Mouse (Mus musculus): Measurements from ENCODE around the gene Mroh2a. TPM values are rescaled to one million over a fixed set of nuclear protein-coding genes. Genes with fewer than 3 reads are reported as not detected.

The Mroh2a gene
- polyA plus RNA-seq, 2 experiments, result under 0.01 to 0.38 TPM

- H3K4me2 ChIP-seq (ENCODE audit: low read depth), result no peak within 1 kb of the TSS
- no peaks in the 10 kb centered on the region for H3K36me3 ChIP-seq (replicated peaks; ENCODE audit: control insufficient read depth, insufficient read depth, low read depth)
- no peak within 1 kb of the TSS for H3K4me3 ChIP-seq (ENCODE audit: insufficient read depth in 1 of 2, low read depth in 2 of 2, low read length in 2 of 2)
- TF ChIP-seq EP300 (IDR thresholded peaks at IDR 0.05; ENCODE audit: low read depth) (no peak), CTCF (IDR thresholded peaks at IDR 0.05; ENCODE audit: low read depth) (no peak)
- H3K4me1 ChIP-seq (replicated peaks; ENCODE audit: control insufficient read depth in 2 of 2, insufficient read depth in 2 of 2, low read length in 1 of 2), result peaks cover 16 to 19% of the 10 kb centered on the region in 2 experiments
- H3K27me3 ChIP-seq (ENCODE audit: control insufficient read depth, insufficient read depth, low read length), result no peaks in the 10 kb centered on the region
- H3K27ac ChIP-seq, result no peak within 1 kb of the TSS
- H3K9ac ChIP-seq (replicated peaks), result no peak within 1 kb of the TSS
- WGBS (ENCODE audit: insufficient replicate concordance), result 52% methylated on average over 8 of the region's 8 CpGs
- peaks cover 22% of the 10 kb centered on the region for H3K9me3 ChIP-seq (ENCODE audit: control insufficient read depth, low read length)
- ATAC-seq (ENCODE audit: insufficient read depth) (no peak), DNase-seq (ENCODE audit: low read depth in 3 of 3, low spot score in 3 of 3) (peak in 1 of 3 experiments; percentile 6)
Observed at GRCm38 (mm10) chr1:88211812-88212211, 15.0 kb upstream of the Mroh2a start, which contains the start of gene Ugt1a1. Gene Ugt1a1, plus strand, starts transcription at chr1:88211959.

- WGBS (ENCODE audit: insufficient replicate concordance), result 47% methylated on average over 8 of the region's 8 CpGs
- Histone ChIP-seq H3K27me3 (ENCODE audit: control insufficient read depth, insufficient read depth, low read length) (no peaks in the 10 kb centered on the region), H3K9me3 (ENCODE audit: control insufficient read depth, low read length) (peaks cover 26% of the 10 kb centered on the region), H3K4me3 (ENCODE audit: insufficient read depth in 1 of 2, low read depth in 2 of 2, low read length in 2 of 2) (no peak overlapping the region), H3K27ac (no peak overlapping the region), H3K9ac (replicated peaks) (no peak overlapping the region), H3K36me3 (replicated peaks; ENCODE audit: control insufficient read depth, insufficient read depth, low read depth) (no peaks in the 10 kb centered on the region), H3K4me1 (replicated peaks; ENCODE audit: control insufficient read depth in 2 of 2, insufficient read depth in 2 of 2, low read length in 1 of 2) (peaks cover 10 to 12% of the 10 kb centered on the region in 2 experiments), H3K4me2 (ENCODE audit: low read depth) (no peak overlapping the region)
- DNase-seq (ENCODE audit: low read depth in 3 of 3, low spot score in 3 of 3) (peak in 1 of 3 experiments; percentile 6), ATAC-seq (ENCODE audit: insufficient read depth) (no peak)
- no peak for TF ChIP-seq EP300 (IDR thresholded peaks at IDR 0.05; ENCODE audit: low read depth)
- no peak for TF ChIP-seq CTCF (IDR thresholded peaks at IDR 0.05; ENCODE audit: low read depth)
Observed at GRCm38 (mm10) chr1:88212341-88213045, 14.3 kb upstream of the Mroh2a start.

- ATAC-seq (ENCODE audit: insufficient read depth), result no peak
- DNase-seq (ENCODE audit: low read depth in 3 of 3, low spot score in 3 of 3), result peak in 1 of 3 experiments; percentile 6
- Histone ChIP-seq H3K27me3 (ENCODE audit: control insufficient read depth, insufficient read depth, low read length) (no peaks in the 10 kb centered on the region), H3K4me2 (ENCODE audit: low read depth) (no peak overlapping the region), H3K27ac (no peak overlapping the region), H3K4me3 (ENCODE audit: insufficient read depth in 1 of 2, low read depth in 2 of 2, low read length in 2 of 2) (no peak overlapping the region), H3K4me1 (replicated peaks; ENCODE audit: control insufficient read depth in 2 of 2, insufficient read depth in 2 of 2, low read length in 1 of 2) (peaks cover 5 to 6% of the 10 kb centered on the region in 2 experiments), H3K9ac (replicated peaks) (no peak overlapping the region), H3K36me3 (replicated peaks; ENCODE audit: control insufficient read depth, insufficient read depth, low read depth) (no peaks in the 10 kb centered on the region), H3K9me3 (ENCODE audit: control insufficient read depth, low read length) (peaks cover 26% of the 10 kb centered on the region)
- no peak for TF ChIP-seq CTCF (IDR thresholded peaks at IDR 0.05; ENCODE audit: low read depth)
- TF ChIP-seq EP300 (IDR thresholded peaks at IDR 0.05; ENCODE audit: low read depth), result no peak
- 51% methylated on average over 1 of the region's 1 CpGs for WGBS (ENCODE audit: insufficient replicate concordance)
Observed at GRCm38 (mm10) chr1:88213061-88213460, 13.7 kb upstream of the Mroh2a start.

GRCm38 (mm10) chr1:88213766-88214461 is 12.9 kb upstream of the Mroh2a start:
- TF ChIP-seq CTCF (IDR thresholded peaks at IDR 0.05; ENCODE audit: low read depth) (no peak), EP300 (IDR thresholded peaks at IDR 0.05; ENCODE audit: low read depth) (no peak)
- no peak overlapping the region for H3K4me2 ChIP-seq (ENCODE audit: low read depth)
- peak in 1 of 3 experiments; percentile 14 for DNase-seq (ENCODE audit: low read depth in 3 of 3, low spot score in 3 of 3)
- H3K36me3 ChIP-seq (replicated peaks; ENCODE audit: control insufficient read depth, insufficient read depth, low read depth), result no peaks in the 10 kb centered on the region
- H3K4me1 ChIP-seq (replicated peaks; ENCODE audit: control insufficient read depth in 2 of 2, insufficient read depth in 2 of 2, low read length in 1 of 2), result no peaks in the 10 kb centered on the region
- H3K4me3 ChIP-seq (ENCODE audit: insufficient read depth in 1 of 2, low read depth in 2 of 2, low read length in 2 of 2), result no peak overlapping the region
- 0 out of 2 replicates have a peak, but pooled peaks have one; percentile 7 for ATAC-seq (ENCODE audit: insufficient read depth)
- H3K27me3 ChIP-seq (ENCODE audit: control insufficient read depth, insufficient read depth, low read length), result no peaks in the 10 kb centered on the region
- H3K9me3 ChIP-seq (ENCODE audit: control insufficient read depth, low read length), result peaks cover 26% of the 10 kb centered on the region
- H3K27ac ChIP-seq, result no peak overlapping the region
- 59% methylated on average over 2 of the region's 2 CpGs for WGBS (ENCODE audit: insufficient replicate concordance)
- H3K9ac ChIP-seq (replicated peaks), result no peak overlapping the region

GRCm38 (mm10) chr1:88214462-88214952 is 12.3 kb upstream of the Mroh2a start:
- Histone ChIP-seq H3K9ac (replicated peaks) (no peak overlapping the region), H3K27ac (no peak overlapping the region), H3K4me3 (ENCODE audit: insufficient read depth in 1 of 2, low read depth in 2 of 2, low read length in 2 of 2) (no peak overlapping the region), H3K4me1 (replicated peaks; ENCODE audit: control insufficient read depth in 2 of 2, insufficient read depth in 2 of 2, low read length in 1 of 2) (no peaks in the 10 kb centered on the region), H3K4me2 (ENCODE audit: low read depth) (no peak overlapping the region), H3K27me3 (ENCODE audit: control insufficient read depth, insufficient read depth, low read length) (no peaks in the 10 kb centered on the region), H3K36me3 (replicated peaks; ENCODE audit: control insufficient read depth, insufficient read depth, low read depth) (no peaks in the 10 kb centered on the region), H3K9me3 (ENCODE audit: control insufficient read depth, low read length) (peaks cover 26% of the 10 kb centered on the region)
- no peak for ATAC-seq (ENCODE audit: insufficient read depth)
- DNase-seq (ENCODE audit: low read depth in 3 of 3, low spot score in 3 of 3), result no peak
- WGBS (ENCODE audit: insufficient replicate concordance), result 50% methylated on average over 2 of the region's 2 CpGs
- no peak for TF ChIP-seq CTCF (IDR thresholded peaks at IDR 0.05; ENCODE audit: low read depth)
- no peak for TF ChIP-seq EP300 (IDR thresholded peaks at IDR 0.05; ENCODE audit: low read depth)
